Mouse (Mus musculus): Measurements from ENCODE around the gene Galnt13. TPM values are rescaled to one million over a fixed set of nuclear protein-coding genes. Genes with fewer than 3 reads are reported as not detected.
A peak's percentile ranks its signal among the peaks of the same experiment; 100 is the strongest.

Gene Galnt13
- total and polyA plus RNA-seq, 3 experiments: 0.05 TPM; not detected in 2

DNA sequence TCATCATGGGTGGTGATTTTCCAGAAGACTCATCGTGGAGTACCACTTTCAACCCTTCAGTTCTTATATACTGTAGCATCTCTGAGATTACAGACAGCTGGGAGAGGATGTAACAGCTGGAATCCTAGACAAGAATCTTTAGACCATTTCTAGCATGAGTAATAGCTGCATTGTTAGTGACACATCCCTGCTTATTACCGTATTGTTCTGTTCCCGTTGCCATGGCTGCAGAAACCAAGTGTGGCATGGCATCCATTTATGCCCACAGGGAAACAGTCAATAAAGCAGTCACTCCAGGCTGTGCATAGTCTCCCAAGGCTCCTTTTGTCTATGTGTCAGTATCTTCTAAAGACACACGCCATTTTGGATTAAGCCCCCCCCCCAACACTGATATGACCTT, 655.4 kb downstream of the Galnt13 start:
- Histone ChIP-seq H3K27me3 (ENCODE audit: insufficient read depth, low read length) (no peaks in the 10 kb centered on the region), H3K9me3 (replicated peaks) (no peaks in the 10 kb centered on the region), H3K4me3 (ENCODE audit: low read depth, low read length) (no peak overlapping the region), H3K36me3 (replicated peaks) (no peaks in the 10 kb centered on the region), H3K4me1 (ENCODE audit: insufficient read depth, low read depth, low read length) (no peaks in the 10 kb centered on the region)
- DNase-seq (ENCODE audit: low spot score) (no peak), ATAC-seq (ENCODE audit: extremely low read depth, insufficient number of reproducible peaks, low FRiP score, poor library complexity, severe bottlenecking) (no peak)
- no peak for TF ChIP-seq CTCF (IDR thresholded peaks at IDR 0.05; ENCODE audit: low read depth, low read length)
- TF ChIP-seq GATA2 (IDR thresholded peaks at IDR 0.05; ENCODE audit: borderline replicate concordance, low read depth, low read length): no peak
- TF ChIP-seq POLR2AphosphoS5 (IDR thresholded peaks at IDR 0.05; ENCODE audit: insufficient replicate concordance, low read depth, low read length): no peak
- TF ChIP-seq TAL1 (conservative IDR thresholded peaks at IDR 0.05; ENCODE audit: low read depth, low read length): no peak

DNA sequence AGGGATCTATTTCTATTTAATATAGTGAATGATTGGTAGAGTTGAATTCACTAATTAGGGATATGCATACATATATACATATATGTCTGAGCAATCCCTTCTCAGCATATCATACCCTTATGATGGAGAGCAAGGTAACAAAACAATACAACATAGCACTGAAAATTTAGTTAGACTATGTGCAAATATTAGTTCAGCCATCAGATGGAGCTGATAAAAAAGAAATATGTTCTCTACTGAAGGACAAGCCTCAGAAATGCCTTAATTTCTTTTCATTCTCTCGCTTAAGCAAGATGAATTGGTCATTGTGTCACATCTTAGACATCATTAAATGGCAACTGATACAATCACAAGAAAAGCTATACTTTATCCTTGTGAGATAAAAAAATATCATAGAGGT, 663.0 kb downstream of the Galnt13 start:
- no peak for DNase-seq (ENCODE audit: low spot score)
- Histone ChIP-seq H3K9me3 (replicated peaks) (peaks cover 2% of the 10 kb centered on the region; the same call in 1 of the 2 replicates), H3K4me3 (ENCODE audit: low read depth, low read length) (no peak overlapping the region), H3K27me3 (ENCODE audit: insufficient read depth, low read length) (no peaks in the 10 kb centered on the region), H3K4me1 (ENCODE audit: insufficient read depth, low read depth, low read length) (no peaks in the 10 kb centered on the region), H3K36me3 (replicated peaks) (no peaks in the 10 kb centered on the region)
- no peak for ATAC-seq (ENCODE audit: extremely low read depth, insufficient number of reproducible peaks, low FRiP score, poor library complexity, severe bottlenecking)
- TF ChIP-seq POLR2AphosphoS5 (IDR thresholded peaks at IDR 0.05; ENCODE audit: insufficient replicate concordance, low read depth, low read length) (no peak), TAL1 (conservative IDR thresholded peaks at IDR 0.05; ENCODE audit: low read depth, low read length) (no peak), CTCF (IDR thresholded peaks at IDR 0.05; ENCODE audit: low read depth, low read length) (no peak), GATA2 (IDR thresholded peaks at IDR 0.05; ENCODE audit: borderline replicate concordance, low read depth, low read length) (no peak), GATA1 (IDR thresholded peaks at IDR 0.05; ENCODE audit: borderline replicate concordance, low read length) (no peak)

DNA sequence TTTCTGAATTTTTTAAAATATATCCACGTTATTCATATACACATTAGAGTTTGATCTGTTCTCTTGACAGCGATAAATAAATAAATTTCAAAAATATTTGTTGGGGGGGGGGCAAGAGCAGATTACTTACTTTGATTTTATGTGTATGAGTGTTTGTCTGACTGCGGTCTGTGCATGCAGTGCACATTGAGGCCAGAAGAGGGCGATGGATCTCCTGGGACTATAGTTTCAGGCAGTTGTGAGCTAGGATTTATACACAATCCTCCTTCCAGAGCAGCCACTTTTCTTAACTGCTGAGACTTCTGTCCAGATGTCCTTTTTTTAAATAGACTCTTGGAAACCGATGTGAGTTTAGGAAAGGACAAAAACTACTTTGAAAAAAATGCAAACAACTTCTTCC, 665.2 kb downstream of the Galnt13 start:
- Histone ChIP-seq H3K4me1 (ENCODE audit: insufficient read depth, low read depth, low read length) (no peaks in the 10 kb centered on the region), H3K27me3 (ENCODE audit: insufficient read depth, low read length) (no peaks in the 10 kb centered on the region), H3K9me3 (replicated peaks) (peaks cover 2% of the 10 kb centered on the region; the same call in 1 of the 2 replicates), H3K36me3 (replicated peaks) (no peaks in the 10 kb centered on the region), H3K4me3 (ENCODE audit: low read depth, low read length) (no peak overlapping the region)
- ATAC-seq (ENCODE audit: extremely low read depth, insufficient number of reproducible peaks, low FRiP score, poor library complexity, severe bottlenecking) (peak; percentile 40; the same call in 1 of the 2 replicates), DNase-seq (ENCODE audit: low spot score) (no peak)
- TF ChIP-seq TAL1 (conservative IDR thresholded peaks at IDR 0.05; ENCODE audit: low read depth, low read length): no peak
- no peak for TF ChIP-seq CTCF (IDR thresholded peaks at IDR 0.05; ENCODE audit: low read depth, low read length)
- no peak for TF ChIP-seq GATA2 (IDR thresholded peaks at IDR 0.05; ENCODE audit: borderline replicate concordance, low read depth, low read length)
- no peak for TF ChIP-seq POLR2AphosphoS5 (IDR thresholded peaks at IDR 0.05; ENCODE audit: insufficient replicate concordance, low read depth, low read length)
- TF ChIP-seq GATA1 (IDR thresholded peaks at IDR 0.05; ENCODE audit: borderline replicate concordance, low read length): no peak

DNA sequence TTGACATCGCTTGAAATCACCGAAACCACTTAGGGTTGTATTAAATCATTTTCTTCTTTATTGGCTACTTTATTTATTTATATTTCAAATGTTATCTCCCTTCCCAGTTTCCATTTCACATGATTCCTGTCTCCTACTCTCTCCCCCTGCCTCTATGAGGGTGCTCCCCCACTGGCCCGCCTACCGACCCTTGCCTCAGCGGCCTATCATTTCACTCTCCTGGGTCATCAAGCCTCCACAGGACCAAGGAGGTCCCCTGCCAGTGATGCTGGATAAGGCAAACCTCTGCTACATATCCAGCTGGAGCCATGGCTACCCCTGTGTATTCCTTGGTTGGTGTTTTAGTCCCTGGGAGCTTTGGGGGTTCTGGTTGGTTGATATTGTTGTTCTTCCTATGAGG, 667.4 kb downstream of the Galnt13 start:
- H3K27me3 ChIP-seq (ENCODE audit: insufficient read depth, low read length): no peaks in the 10 kb centered on the region
- no peaks in the 10 kb centered on the region for H3K36me3 ChIP-seq (replicated peaks)
- DNase-seq (ENCODE audit: low spot score) (no peak), ATAC-seq (ENCODE audit: extremely low read depth, insufficient number of reproducible peaks, low FRiP score, poor library complexity, severe bottlenecking) (no peak)
- H3K4me3 ChIP-seq (ENCODE audit: low read depth, low read length): no peak overlapping the region
- no peaks in the 10 kb centered on the region for H3K4me1 ChIP-seq (ENCODE audit: insufficient read depth, low read depth, low read length)
- peaks cover 2% of the 10 kb centered on the region; the same call in 1 of the 2 replicates for H3K9me3 ChIP-seq (replicated peaks)
- no peak for TF ChIP-seq GATA2 (IDR thresholded peaks at IDR 0.05; ENCODE audit: borderline replicate concordance, low read depth, low read length)
- no peak for TF ChIP-seq POLR2AphosphoS5 (IDR thresholded peaks at IDR 0.05; ENCODE audit: insufficient replicate concordance, low read depth, low read length)
- no peak for TF ChIP-seq TAL1 (conservative IDR thresholded peaks at IDR 0.05; ENCODE audit: low read depth, low read length)
- no peak for TF ChIP-seq GATA1 (IDR thresholded peaks at IDR 0.05; ENCODE audit: borderline replicate concordance, low read length)
- no peak for TF ChIP-seq CTCF (IDR thresholded peaks at IDR 0.05; ENCODE audit: low read depth, low read length)

DNA sequence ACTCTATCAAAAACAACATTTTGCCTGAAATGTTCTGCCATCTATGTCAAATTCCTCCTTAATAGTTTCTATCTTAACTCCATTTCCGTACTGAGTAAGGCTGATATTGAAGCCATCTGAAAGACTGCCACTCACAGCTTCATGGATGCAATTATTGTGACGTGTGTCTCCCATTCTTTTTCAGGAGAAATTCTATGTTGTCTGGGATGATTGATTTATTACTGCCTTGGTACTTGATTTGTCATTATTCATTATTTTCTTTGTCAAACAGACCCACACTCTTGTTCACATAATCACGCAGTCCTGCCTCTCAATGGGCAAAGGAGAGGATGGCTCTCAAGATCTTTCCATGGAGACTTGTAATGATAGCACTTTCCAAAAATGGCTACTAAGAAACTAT, 671.7 kb downstream of the Galnt13 start:
- DNase-seq (ENCODE audit: low spot score) (no peak), ATAC-seq (ENCODE audit: extremely low read depth, insufficient number of reproducible peaks, low FRiP score, poor library complexity, severe bottlenecking) (no peak)
- Histone ChIP-seq H3K9me3 (replicated peaks) (peaks cover 2% of the 10 kb centered on the region; the same call in 1 of the 2 replicates), H3K4me3 (ENCODE audit: low read depth, low read length) (no peak overlapping the region), H3K4me1 (ENCODE audit: insufficient read depth, low read depth, low read length) (no peaks in the 10 kb centered on the region), H3K27me3 (ENCODE audit: insufficient read depth, low read length) (no peaks in the 10 kb centered on the region), H3K36me3 (replicated peaks) (no peaks in the 10 kb centered on the region)
- TF ChIP-seq TAL1 (conservative IDR thresholded peaks at IDR 0.05; ENCODE audit: low read depth, low read length): no peak
- no peak for TF ChIP-seq CTCF (IDR thresholded peaks at IDR 0.05; ENCODE audit: low read depth, low read length)
- no peak for TF ChIP-seq GATA1 (IDR thresholded peaks at IDR 0.05; ENCODE audit: borderline replicate concordance, low read length)
- TF ChIP-seq POLR2AphosphoS5 (IDR thresholded peaks at IDR 0.05; ENCODE audit: insufficient replicate concordance, low read depth, low read length): no peak
- TF ChIP-seq GATA2 (IDR thresholded peaks at IDR 0.05; ENCODE audit: borderline replicate concordance, low read depth, low read length): no peak

DNA sequence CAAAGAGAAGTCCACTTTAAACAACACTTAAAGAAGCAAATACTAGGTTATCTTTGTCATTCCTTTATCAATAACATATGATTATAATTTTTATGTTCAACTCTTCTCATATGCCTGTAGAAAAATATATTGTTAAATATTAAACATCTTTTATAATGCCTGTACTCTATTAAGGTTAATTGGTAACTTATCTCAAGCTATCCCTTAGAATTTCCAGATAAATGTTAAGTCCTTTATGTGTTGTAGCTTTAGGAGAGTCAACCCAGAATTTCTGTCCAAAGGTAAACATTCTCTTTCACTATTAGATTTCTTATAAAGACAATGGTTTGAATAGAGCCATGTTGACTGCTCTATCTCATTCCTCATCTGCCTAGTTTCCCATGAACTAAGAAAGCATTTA, 717.0 kb downstream of the Galnt13 start:
- no peak for ATAC-seq (ENCODE audit: extremely low read depth, insufficient number of reproducible peaks, low FRiP score, poor library complexity, severe bottlenecking)
- Histone ChIP-seq H3K36me3 (replicated peaks) (no peaks in the 10 kb centered on the region), H3K4me1 (ENCODE audit: insufficient read depth, low read depth, low read length) (no peaks in the 10 kb centered on the region), H3K4me3 (ENCODE audit: low read depth, low read length) (no peak overlapping the region), H3K27me3 (ENCODE audit: insufficient read depth, low read length) (no peaks in the 10 kb centered on the region), H3K9me3 (replicated peaks) (peaks cover 4% of the 10 kb centered on the region)
- no peak for DNase-seq (ENCODE audit: low spot score)
- no peak for TF ChIP-seq TAL1 (conservative IDR thresholded peaks at IDR 0.05; ENCODE audit: low read depth, low read length)
- TF ChIP-seq GATA2 (IDR thresholded peaks at IDR 0.05; ENCODE audit: borderline replicate concordance, low read depth, low read length): no peak
- no peak for TF ChIP-seq POLR2AphosphoS5 (IDR thresholded peaks at IDR 0.05; ENCODE audit: insufficient replicate concordance, low read depth, low read length)
- no peak for TF ChIP-seq GATA1 (IDR thresholded peaks at IDR 0.05; ENCODE audit: borderline replicate concordance, low read length)
- TF ChIP-seq CTCF (IDR thresholded peaks at IDR 0.05; ENCODE audit: low read depth, low read length): no peak

Measured in G1E (cell line).